Mouse (Mus musculus): Measurements from ENCODE around the gene Ces5a. TPM values are rescaled to one million over a fixed set of nuclear protein-coding genes. Genes with fewer than 3 reads are reported as not detected.

Gene Ces5a
- total RNA-seq, 2 experiments from 2014 or later = not detected

Other genes starting within 250 kb of the Ces5a start
- gene Ces1g, start 198.5 kb downstream of the Ces5a start, total RNA-seq (2021) = under 1 TPM; 0.16 to 0.20 TPM
- not detected for gene Ces1h, start 156.1 kb downstream of the Ces5a start, total RNA-seq (2021)